Mouse (Mus musculus) megakaryocyte, embryonic 14.5 days (primary cell): ENCODE measurements at regions not wholly inside any gene's neighbourhood (a gene's known extent, or its start where the extent isn't known, plus 50 kb on each side); places are given as distances from the start of the nearest gene placed in this dataset.

Experiments used
- FLI1 ChIP-seq: IDR thresholded peaks from 2 replicates; pipeline ENCODE4 v1.6.1; 2012; ENCODE audit warnings: low read length, inconsistent platforms, mixed read lengths
- GATA1 ChIP-seq: IDR thresholded peaks from 3 replicates; pipeline ENCODE4 v1.6.1; 2012; ENCODE audit warnings: mixed read lengths, low read length, inconsistent platforms, borderline replicate concordance

DNA sequence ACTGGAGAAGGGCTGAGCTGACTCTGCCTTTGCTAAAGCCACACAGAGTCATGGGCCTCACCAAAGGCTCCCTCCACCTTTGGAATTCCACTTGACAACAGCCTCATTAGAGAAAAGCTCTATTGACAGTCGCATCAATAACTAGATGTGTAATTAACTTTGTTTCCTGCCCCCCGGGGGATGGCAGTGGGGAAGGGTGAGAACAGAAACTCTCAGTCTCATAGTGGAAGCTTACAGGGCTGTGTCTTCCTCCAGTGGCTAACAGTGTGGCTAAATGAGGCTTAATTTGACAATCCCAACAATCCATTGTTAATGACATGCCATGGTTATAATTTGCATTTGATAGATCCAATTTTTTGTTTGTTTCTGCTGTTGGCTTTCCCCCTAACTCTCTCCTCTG lies 164.5 kb upstream of the Tox3 start:
- TF ChIP-seq GATA1, result no peak
- TF ChIP-seq FLI1, result no peak
